Mouse (Mus musculus) gastrocnemius, adult 18-20 months (tissue): Measurements from ENCODE around the gene Kif1c. TPM values are rescaled to one million over a fixed set of nuclear protein-coding genes. Genes with fewer than 3 reads are reported as not detected.
A peak's percentile ranks its signal among the peaks of the same experiment; 100 is the strongest.

Source experiments
- DNase-seq: peaks from one replicate; pipeline ENCODE4 v3.0.0; 2021; ENCODE audit warnings: low spot score
- total RNA-seq, 2 experiments: library from RNA; stranded (reverse); gene quantifications; 2 replicates each; pipeline ENCODE4 v1.2.3; 2021

The Kif1c gene
- total RNA-seq, 2 experiments from 2014 or later: 587 to 632 TPM

GRCm38 (mm10) chr11:70666687-70667086 is 33.7 kb upstream of the Kif1c start:
- no peak for DNase-seq

GRCm38 (mm10) chr11:70667271-70668150 is 32.8 kb upstream of the Kif1c start:
- DNase-seq: no peak

- DNase-seq: no peak
Observed at GRCm38 (mm10) chr11:70668335-70668770, 32.0 kb upstream of the Kif1c start.

GRCm38 (mm10) chr11:70668771-70669505 is 31.4 kb upstream of the Kif1c start, which contains the start of gene Spag7:
Spag7 (minus strand) TSS chr11:70669416.
- peak; percentile 98 for DNase-seq

GRCm38 (mm10) chr11:70669582-70670345 is 30.6 kb upstream of the Kif1c start:
- DNase-seq: peak; percentile 71

GRCm38 (mm10) chr11:70670483-70670882 is 29.9 kb upstream of the Kif1c start:
- no peak for DNase-seq

- no peak for DNase-seq
Observed at GRCm38 (mm10) chr11:70671333-70672047, 28.9 kb upstream of the Kif1c start.

GRCm38 (mm10) chr11:70674014-70674413 is 26.3 kb upstream of the Kif1c start:
- no peak for DNase-seq

- no peak for DNase-seq
Observed at GRCm38 (mm10) chr11:70674501-70674900, 25.8 kb upstream of the Kif1c start.

- no peak for DNase-seq
Observed at GRCm38 (mm10) chr11:70678092-70678491, 22.3 kb upstream of the Kif1c start.

- no peak for DNase-seq
Observed at GRCm38 (mm10) chr11:70678576-70678975, 21.8 kb upstream of the Kif1c start.

GRCm38 (mm10) chr11:70679361-70679760 is 21.0 kb upstream of the Kif1c start:
- no peak for DNase-seq

GRCm38 (mm10) chr11:70679894-70680293 is 20.5 kb upstream of the Kif1c start:
- no peak for DNase-seq

- DNase-seq: no peak
Observed at GRCm38 (mm10) chr11:70681170-70681569, 19.2 kb upstream of the Kif1c start.

- no peak for DNase-seq
Observed at GRCm38 (mm10) chr11:70681897-70682581, 18.3 kb upstream of the Kif1c start.

GRCm38 (mm10) chr11:70683640-70684039 is 16.7 kb upstream of the Kif1c start:
- DNase-seq: no peak

- DNase-seq: no peak
Observed at GRCm38 (mm10) chr11:70686901-70687566, 13.3 kb upstream of the Kif1c start.

GRCm38 (mm10) chr11:70687601-70688199 is 12.6 kb upstream of the Kif1c start, which contains the start of gene Camta2:
Camta2 (minus strand) TSS chr11:70688105.
- DNase-seq: peak; percentile 92

- DNase-seq: no peak
Observed at GRCm38 (mm10) chr11:70688372-70688771, 12.0 kb upstream of the Kif1c start.
